Mouse (Mus musculus): ENCODE measurements around the gene Zfp266.

Zfp266 gene

DNA sequence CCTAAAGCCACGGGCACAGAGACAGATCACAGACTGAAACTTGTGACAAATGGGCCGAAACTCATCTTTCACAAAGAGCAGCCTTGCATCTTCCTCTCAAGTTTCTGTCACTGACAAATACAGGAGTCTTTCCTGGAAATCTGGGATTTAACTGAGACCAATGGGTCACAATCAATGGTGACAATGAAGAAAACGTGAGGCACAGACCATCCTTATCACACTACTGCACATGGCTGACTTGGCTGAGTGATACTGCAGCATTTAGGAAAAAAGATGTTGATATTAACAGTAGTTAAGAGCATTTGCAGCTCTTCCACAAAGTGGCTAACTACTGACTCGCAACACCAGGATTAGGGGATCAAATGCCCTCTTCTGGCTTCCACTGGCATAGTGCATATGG lies 9.6 kb downstream of the Zfp266 start:
- TF ChIP-seq GATA4 (IDR thresholded peaks at IDR 0.05; ENCODE audit: insufficient replicate concordance, low read length): no peak

DNA sequence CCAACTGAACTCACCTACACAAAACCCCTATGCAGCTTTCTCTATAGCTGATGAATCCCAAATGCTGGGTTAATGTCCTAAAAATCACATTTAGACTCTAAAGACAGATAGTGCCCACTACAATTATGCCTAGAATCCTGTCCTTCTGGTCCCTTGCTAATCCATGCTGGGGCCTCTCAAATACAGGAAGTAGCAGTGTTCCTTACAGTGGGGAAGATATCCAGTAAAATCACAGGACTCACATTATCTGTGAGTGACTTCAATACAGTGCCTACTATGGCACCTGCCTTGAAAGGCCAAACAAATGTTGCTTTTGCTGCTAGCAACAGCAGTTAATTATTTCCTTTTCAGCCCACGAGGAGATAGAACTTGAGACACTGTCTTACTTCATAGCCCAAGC lies 10.9 kb downstream of the Zfp266 start:
- TF ChIP-seq GATA4 (IDR thresholded peaks at IDR 0.05; ENCODE audit: insufficient replicate concordance, low read length): no peak

GRCm38 (mm10) chr9:20509676-20510075 lies 11.5 kb downstream of the Zfp266 start:
- no peak for TF ChIP-seq GATA4 (IDR thresholded peaks at IDR 0.05; ENCODE audit: insufficient replicate concordance, low read length)

- TF ChIP-seq GATA4 (IDR thresholded peaks at IDR 0.05; ENCODE audit: insufficient replicate concordance, low read length): no peak
Observed at GRCm38 (mm10) chr9:20504801-20505200, 16.4 kb downstream of the Zfp266 start.

DNA sequence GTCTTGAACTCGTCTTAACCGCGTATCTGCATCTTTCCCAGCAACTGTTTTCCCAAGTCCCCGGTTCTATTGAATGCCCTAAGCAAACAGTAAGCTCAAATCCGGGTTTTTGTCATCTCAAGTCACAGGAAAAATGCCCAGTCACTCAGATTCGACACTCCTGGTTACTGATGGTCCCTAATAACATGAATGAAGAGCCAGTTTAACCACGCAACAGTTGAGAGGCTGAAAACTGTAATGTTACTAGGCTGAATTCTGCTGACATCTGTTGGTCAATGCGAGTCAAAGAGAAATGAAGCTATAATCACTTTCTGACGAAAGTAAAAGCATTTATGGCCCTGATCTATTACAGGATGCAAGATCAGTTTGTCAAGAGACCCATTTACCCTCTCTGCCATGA lies 27.9 kb downstream of the Zfp266 start:
- TF ChIP-seq GATA4 (IDR thresholded peaks at IDR 0.05; ENCODE audit: insufficient replicate concordance, low read length): no peak

GRCm38 (mm10) chr9:20492527-20493233 lies 28.5 kb downstream of the Zfp266 start, which contains the start of gene Zfp426:
Gene Zfp426, minus strand, starts transcription at chr9:20492746.
- peak; percentile 99 for TF ChIP-seq GATA4 (IDR thresholded peaks at IDR 0.05; ENCODE audit: insufficient replicate concordance, low read length)

GRCm38 (mm10) chr9:20491858-20492526 lies 29.2 kb downstream of the Zfp266 start:
- TF ChIP-seq GATA4 (IDR thresholded peaks at IDR 0.05; ENCODE audit: insufficient replicate concordance, low read length): no peak

GRCm38 (mm10) chr9:20489536-20489935 lies 31.7 kb downstream of the Zfp266 start:
- no peak for TF ChIP-seq GATA4 (IDR thresholded peaks at IDR 0.05; ENCODE audit: insufficient replicate concordance, low read length)

- no peak for TF ChIP-seq GATA4 (IDR thresholded peaks at IDR 0.05; ENCODE audit: insufficient replicate concordance, low read length)
Observed at GRCm38 (mm10) chr9:20479396-20479795, 41.8 kb downstream of the Zfp266 start.

DNA sequence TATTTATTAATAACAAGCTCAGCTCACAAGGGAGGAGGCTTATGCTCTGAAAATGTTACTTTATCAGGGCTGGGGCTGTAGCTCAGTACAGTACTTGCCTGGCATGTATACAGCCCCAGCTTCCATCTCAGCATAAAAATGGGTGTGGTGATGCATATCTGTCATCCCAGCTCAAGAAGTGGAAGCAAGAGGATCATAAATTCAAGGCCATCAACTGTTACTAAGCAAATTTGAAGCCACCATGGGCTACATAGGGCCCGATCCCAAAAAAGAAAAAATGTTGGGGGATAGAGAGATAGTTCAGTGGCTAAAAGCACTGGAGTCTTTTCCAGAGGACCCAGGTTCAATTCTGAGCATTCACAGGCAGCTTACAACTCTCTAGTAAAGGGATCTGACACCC lies 44.6 kb downstream of the Zfp266 start:
- TF ChIP-seq GATA4 (IDR thresholded peaks at IDR 0.05; ENCODE audit: insufficient replicate concordance, low read length): no peak

- no peak for TF ChIP-seq GATA4 (IDR thresholded peaks at IDR 0.05; ENCODE audit: insufficient replicate concordance, low read length)
Observed at GRCm38 (mm10) chr9:20466761-20467442, 54.3 kb downstream of the Zfp266 start.

GRCm38 (mm10) chr9:20459377-20460317 lies 61.6 kb downstream of the Zfp266 start, which contains the start of gene Zfp26:
Gene Zfp26, minus strand, starts transcription at chr9:20460162.
- TF ChIP-seq GATA4 (IDR thresholded peaks at IDR 0.05; ENCODE audit: insufficient replicate concordance, low read length): no peak

- TF ChIP-seq GATA4 (IDR thresholded peaks at IDR 0.05; ENCODE audit: insufficient replicate concordance, low read length): no peak
Observed at GRCm38 (mm10) chr9:20453647-20454046, 67.6 kb downstream of the Zfp266 start.

- TF ChIP-seq GATA4 (IDR thresholded peaks at IDR 0.05; ENCODE audit: insufficient replicate concordance, low read length): no peak
Observed at GRCm38 (mm10) chr9:20451493-20451892, 69.7 kb downstream of the Zfp266 start.
